Mouse (Mus musculus): ENCODE results near the gene Lipi. TPM values are rescaled to one million over a fixed set of nuclear protein-coding genes. Genes with fewer than 3 reads are reported as not detected.

Gene Lipi
- polyA plus RNA-seq (2016; fragmentation: Nextera tagmentation; extraction: Ambion mirVana): not detected in 2 replicates

- H3K4me3 ChIP-seq: no peak within 1 kb of the TSS
- WGBS: 80% methylated on average over 7 of the region's 7 CpGs
- no peak within 1 kb of the TSS for H3K27ac ChIP-seq (replicated peaks)
- no peak for DNase-seq (ENCODE audit: low spot score)
- H3K36me3 ChIP-seq: no peaks in the 10 kb centered on the region
- H3K27me3 ChIP-seq (ENCODE audit: low read depth, poor library complexity, severe bottlenecking): no peaks in the 10 kb centered on the region
- no peaks in the 10 kb centered on the region for H3K9me3 ChIP-seq (replicated peaks)
- H3K4me1 ChIP-seq: no peaks in the 10 kb centered on the region
These were observed at the start of gene Lipi for GRCm38 (mm10) chr16:75585961-75586360. TSS of gene Lipi (minus strand) at chr16:75586061.

- Histone ChIP-seq H3K4me1 (no peaks in the 10 kb centered on the region), H3K9me3 (replicated peaks) (no peaks in the 10 kb centered on the region), H3K36me3 (no peaks in the 10 kb centered on the region), H3K27ac (replicated peaks) (no peak overlapping the region), H3K4me3 (no peak overlapping the region), H3K27me3 (ENCODE audit: low read depth, poor library complexity, severe bottlenecking) (no peaks in the 10 kb centered on the region)
- 93% methylated on average over 2 of the region's 2 CpGs for WGBS
- DNase-seq (ENCODE audit: low spot score): no peak
These were observed 42.0 kb upstream of the Lipi start for GRCm38 (mm10) chr16:75627862-75628261.

DNA sequence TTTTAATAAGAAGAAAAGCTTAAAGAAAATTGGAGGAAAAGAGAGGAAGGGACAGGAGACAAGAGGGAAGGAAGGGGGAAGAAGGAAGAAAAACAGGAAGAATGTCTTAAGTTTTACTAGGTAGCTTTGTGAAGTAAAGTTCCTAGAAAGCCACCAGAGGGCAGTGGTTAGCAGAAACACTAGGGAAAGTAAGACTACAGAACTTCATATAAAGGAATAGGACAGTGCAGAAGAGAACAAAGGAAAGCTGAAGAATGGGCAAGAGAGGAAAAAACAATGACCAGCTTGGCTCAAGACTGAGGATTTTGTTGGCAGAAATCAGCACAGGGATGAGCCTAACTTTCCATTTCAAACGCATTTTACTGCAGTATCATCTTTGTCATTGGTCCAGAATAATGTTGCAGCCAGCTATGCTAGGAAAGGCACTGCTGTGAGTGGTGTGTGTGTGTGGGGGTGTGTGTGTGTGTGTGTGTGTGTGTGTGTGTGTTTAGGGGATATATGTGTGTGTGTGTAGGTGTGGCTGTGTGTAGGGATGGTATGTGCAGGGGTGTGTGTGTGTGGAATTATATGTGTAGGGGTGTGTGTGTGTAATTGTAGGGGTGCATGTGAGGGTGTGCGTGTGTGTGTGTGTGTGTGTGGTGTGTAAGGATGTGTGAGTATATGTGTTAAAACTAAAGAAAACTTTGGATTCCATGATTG is 31.9 kb upstream of the Lipi start:
- Histone ChIP-seq H3K27ac (replicated peaks) (no peak overlapping the region), H3K9me3 (replicated peaks) (no peaks in the 10 kb centered on the region), H3K4me3 (no peak overlapping the region), H3K27me3 (ENCODE audit: low read depth, poor library complexity, severe bottlenecking) (no peaks in the 10 kb centered on the region), H3K4me1 (no peaks in the 10 kb centered on the region), H3K36me3 (no peaks in the 10 kb centered on the region)
- 65% methylated on average over 2 of the region's 2 CpGs for WGBS
- peak; percentile 17 for DNase-seq (ENCODE audit: low spot score)

DNA sequence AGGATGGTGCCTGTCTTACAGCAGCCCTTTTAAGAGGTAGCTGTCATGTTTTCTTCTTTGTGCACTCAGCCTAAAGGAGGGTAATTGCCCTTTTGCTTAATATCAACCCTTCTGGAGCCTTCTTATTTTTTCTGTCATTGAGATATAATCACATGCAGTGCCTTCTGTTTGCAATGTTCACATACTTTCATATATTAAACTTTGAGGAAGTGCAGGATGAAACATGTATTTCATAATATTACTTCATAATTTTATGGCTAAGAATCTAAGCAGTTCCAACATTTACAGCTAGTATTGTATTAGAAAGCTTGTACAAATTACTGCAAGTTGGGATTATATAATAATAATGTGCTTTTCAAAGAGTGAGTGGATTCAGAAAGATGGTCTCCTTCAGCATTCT is 26.7 kb upstream of the Lipi start:
- no peaks in the 10 kb centered on the region for H3K9me3 ChIP-seq (replicated peaks)
- no peak overlapping the region for H3K27ac ChIP-seq (replicated peaks)
- H3K4me3 ChIP-seq: no peak overlapping the region
- no peaks in the 10 kb centered on the region for H3K36me3 ChIP-seq
- H3K4me1 ChIP-seq: no peaks in the 10 kb centered on the region
- H3K27me3 ChIP-seq (ENCODE audit: low read depth, poor library complexity, severe bottlenecking): no peaks in the 10 kb centered on the region
- DNase-seq (ENCODE audit: low spot score): no peak

DNA sequence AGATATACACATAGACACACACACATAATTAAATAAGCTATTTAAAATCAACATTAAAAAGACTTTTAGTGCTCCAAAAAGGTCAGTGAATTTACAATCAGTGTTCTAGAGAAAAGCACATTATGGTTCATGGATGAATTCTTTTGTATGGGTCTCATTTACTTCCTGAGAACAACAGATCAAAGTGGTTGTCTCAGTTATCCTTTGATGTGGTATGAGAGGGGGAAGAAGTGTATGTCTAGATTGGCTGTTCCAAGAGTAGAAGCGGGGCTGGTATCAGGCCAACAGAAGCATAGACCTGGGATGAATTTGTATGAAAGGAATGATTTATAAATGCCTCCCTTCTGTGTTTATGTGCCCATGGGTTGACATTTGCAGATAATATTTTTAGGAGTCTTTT is 20.6 kb upstream of the Lipi start:
- Histone ChIP-seq H3K4me3 (no peak overlapping the region), H3K27me3 (ENCODE audit: low read depth, poor library complexity, severe bottlenecking) (no peaks in the 10 kb centered on the region), H3K4me1 (no peaks in the 10 kb centered on the region), H3K9me3 (replicated peaks) (no peaks in the 10 kb centered on the region), H3K36me3 (no peaks in the 10 kb centered on the region), H3K27ac (replicated peaks) (no peak overlapping the region)
- 59% methylated on average over 1 of the region's 1 CpGs for WGBS
- no peak for DNase-seq (ENCODE audit: low spot score)

- Histone ChIP-seq H3K27me3 (ENCODE audit: low read depth, poor library complexity, severe bottlenecking) (peaks cover 12% of the 10 kb centered on the region), H3K27ac (replicated peaks) (no peak overlapping the region), H3K9me3 (replicated peaks) (no peaks in the 10 kb centered on the region), H3K36me3 (no peaks in the 10 kb centered on the region), H3K4me3 (peak overlapping the region; percentile 78), H3K4me1 (peaks cover 16% of the 10 kb centered on the region)
- 10% methylated on average over 15 of the region's 15 CpGs for WGBS
- DNase-seq (ENCODE audit: low spot score): no peak
These were observed 7.8 kb upstream of the Lipi start for GRCm38 (mm10) chr16:75593501-75594183.

DNA sequence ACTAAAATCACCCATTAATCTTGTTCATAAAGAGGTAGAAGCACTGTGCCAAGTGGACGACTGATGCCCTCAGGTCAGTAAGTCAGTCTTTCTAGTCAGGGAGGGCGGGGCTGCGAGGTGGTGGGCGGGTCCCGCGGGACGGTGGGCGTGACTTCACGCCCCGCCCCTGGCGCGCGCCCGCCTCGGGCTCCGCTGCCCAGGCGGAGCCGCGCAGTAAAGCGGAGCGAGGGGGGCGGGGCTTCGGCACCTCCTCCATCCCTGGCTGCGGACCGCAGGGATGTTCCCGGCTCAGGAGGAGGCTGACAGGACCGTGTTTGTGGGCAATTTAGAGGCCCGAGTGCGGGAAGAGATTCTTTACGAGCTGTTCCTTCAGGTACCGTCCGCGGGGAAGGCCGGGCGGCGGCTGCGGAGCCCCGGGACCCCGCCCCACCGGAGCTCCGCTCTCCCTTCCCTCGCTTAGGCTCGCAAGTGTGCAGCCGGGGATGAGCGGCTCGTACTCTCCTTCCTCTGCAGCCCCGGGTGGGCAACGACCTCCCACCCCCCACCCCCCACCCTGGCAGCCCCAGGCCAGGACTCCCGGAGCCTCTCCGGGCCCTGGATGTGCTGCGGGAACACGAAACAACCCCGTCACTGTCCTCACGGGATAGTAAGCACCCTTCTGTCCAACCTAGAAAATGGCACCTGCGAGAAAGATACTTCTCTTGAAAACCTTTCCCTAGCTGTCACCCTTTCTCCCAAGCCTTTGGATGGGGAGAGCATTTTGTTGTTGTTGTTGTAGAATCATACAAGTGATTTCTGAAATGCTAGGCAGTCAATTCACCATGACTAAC is 7.0 kb upstream of the Lipi start, which contains the start of gene Rbm11:
TSS of gene Rbm11 (plus strand) at position 174 of the 830 bp plus-strand sequence.
- peak; percentile 80 for DNase-seq (ENCODE audit: low spot score)
- Histone ChIP-seq H3K27ac (replicated peaks) (peak within 1 kb of the TSS; percentile 76), H3K9me3 (replicated peaks) (no peaks in the 10 kb centered on the region), H3K36me3 (no peaks in the 10 kb centered on the region), H3K4me3 (peak within 1 kb of the TSS; percentile 78), H3K27me3 (ENCODE audit: low read depth, poor library complexity, severe bottlenecking) (peaks cover 12% of the 10 kb centered on the region), H3K4me1 (peaks cover 16% of the 10 kb centered on the region)
- under 1% methylated on average over 55 of the region's 55 CpGs for WGBS

- H3K27ac ChIP-seq (replicated peaks): no peak overlapping the region
- H3K36me3 ChIP-seq: no peaks in the 10 kb centered on the region
- WGBS: 45% methylated on average over 3 of the region's 3 CpGs
- H3K27me3 ChIP-seq (ENCODE audit: low read depth, poor library complexity, severe bottlenecking): no peaks in the 10 kb centered on the region
- H3K9me3 ChIP-seq (replicated peaks): no peaks in the 10 kb centered on the region
- no peak for DNase-seq (ENCODE audit: low spot score)
- H3K4me1 ChIP-seq: no peaks in the 10 kb centered on the region
- H3K4me3 ChIP-seq: no peak overlapping the region
These were observed 605 bp upstream of the Lipi start for GRCm38 (mm10) chr16:75586466-75586865.

DNA sequence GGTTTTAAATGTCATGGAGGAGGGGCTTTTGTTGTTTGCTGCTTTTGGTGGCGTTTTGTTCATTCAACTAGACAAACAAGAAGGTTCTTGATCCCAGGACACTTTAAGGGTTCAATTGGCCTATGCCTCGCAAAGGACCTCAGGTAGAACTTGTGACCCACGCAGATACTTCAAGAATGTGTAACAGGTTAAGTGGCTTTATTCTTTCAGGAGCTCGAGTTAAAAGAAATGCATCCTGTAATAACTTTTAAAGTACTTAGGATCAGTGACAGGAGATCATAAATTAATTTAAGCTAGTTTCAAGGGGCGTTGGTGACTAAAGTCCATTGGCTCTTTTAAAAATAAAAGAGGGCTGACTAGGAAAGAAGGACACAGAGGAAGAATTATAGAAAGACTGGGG is 3.6 kb downstream of the Lipi start:
- Histone ChIP-seq H3K27ac (replicated peaks) (no peak overlapping the region), H3K36me3 (no peaks in the 10 kb centered on the region), H3K4me3 (no peak overlapping the region), H3K4me1 (no peaks in the 10 kb centered on the region), H3K27me3 (ENCODE audit: low read depth, poor library complexity, severe bottlenecking) (no peaks in the 10 kb centered on the region), H3K9me3 (replicated peaks) (no peaks in the 10 kb centered on the region)
- DNase-seq (ENCODE audit: low spot score): no peak
- 88% methylated on average over 5 of the region's 5 CpGs for WGBS

GRCm38 (mm10) chr16:75562910-75563309 is 23.0 kb downstream of the Lipi start:
- H3K4me1 ChIP-seq: no peaks in the 10 kb centered on the region
- H3K4me3 ChIP-seq: no peak overlapping the region
- H3K9me3 ChIP-seq (replicated peaks): no peaks in the 10 kb centered on the region
- no peak for DNase-seq (ENCODE audit: low spot score)
- 93% methylated on average over 2 of the region's 2 CpGs for WGBS
- no peaks in the 10 kb centered on the region for H3K27me3 ChIP-seq (ENCODE audit: low read depth, poor library complexity, severe bottlenecking)
- H3K27ac ChIP-seq (replicated peaks): no peak overlapping the region
- H3K36me3 ChIP-seq: no peaks in the 10 kb centered on the region

DNA sequence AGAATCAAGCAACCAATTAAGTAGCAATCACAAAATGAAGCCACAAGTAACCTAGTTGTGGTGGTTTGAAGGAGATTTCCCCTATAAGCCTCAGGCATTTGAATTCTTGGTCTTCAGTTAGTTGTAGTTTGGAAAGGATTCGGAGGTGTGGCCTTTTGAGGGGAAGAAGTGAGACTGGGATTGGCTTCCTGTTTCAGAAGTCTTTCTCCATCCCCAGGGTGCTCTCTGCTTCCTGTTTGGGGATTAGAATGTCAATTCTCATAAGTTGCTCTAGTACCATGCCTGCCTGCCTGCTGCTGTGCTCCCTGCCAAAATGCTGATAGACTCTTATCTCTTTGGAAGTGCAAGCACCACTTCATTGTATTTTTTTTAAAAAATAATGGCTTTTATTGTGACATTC is 40.6 kb downstream of the Lipi start:
- DNase-seq (ENCODE audit: low spot score): no peak
- Histone ChIP-seq H3K36me3 (no peaks in the 10 kb centered on the region), H3K9me3 (replicated peaks) (no peaks in the 10 kb centered on the region), H3K27me3 (ENCODE audit: low read depth, poor library complexity, severe bottlenecking) (no peaks in the 10 kb centered on the region), H3K27ac (replicated peaks) (no peak overlapping the region), H3K4me1 (no peaks in the 10 kb centered on the region), H3K4me3 (no peak overlapping the region)
- WGBS: 87% methylated on average over 1 of the region's 1 CpGs

DNA sequence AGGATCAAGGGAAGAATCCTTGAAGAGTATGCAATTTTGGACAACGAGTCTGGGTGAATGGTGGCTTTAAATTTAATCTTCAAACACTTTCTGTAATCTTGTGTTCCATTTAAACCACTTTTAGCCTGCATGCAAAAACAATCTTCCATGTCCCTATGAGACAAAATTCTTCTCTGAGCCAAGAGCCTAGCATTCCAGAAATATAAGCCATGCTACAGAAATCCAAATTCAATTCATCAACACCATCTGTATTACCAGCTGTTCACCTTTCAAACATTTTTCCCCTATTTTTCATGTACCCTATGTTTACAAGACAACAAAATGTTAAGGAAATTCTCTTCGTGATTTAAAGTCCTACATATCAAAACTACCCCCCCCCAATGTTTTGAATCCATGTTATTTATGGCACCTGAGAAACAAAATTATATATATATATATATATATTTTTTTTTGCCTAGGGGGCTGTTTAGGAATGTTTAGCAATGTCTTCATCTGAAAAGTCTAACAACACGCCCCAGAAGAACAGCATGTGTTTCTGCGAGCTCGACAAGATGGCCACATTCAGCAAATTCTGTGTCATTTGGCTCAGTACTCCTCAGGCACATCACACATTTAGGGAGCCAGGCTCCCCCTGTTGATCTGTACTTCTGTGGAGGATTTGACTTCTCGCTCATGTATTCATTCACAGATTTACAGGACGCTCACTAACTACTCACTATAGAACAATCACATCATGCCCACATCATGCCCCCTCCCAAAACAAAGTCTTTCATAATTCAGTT is 47.9 kb downstream of the Lipi start:
- WGBS: 89% methylated on average over 7 of the region's 7 CpGs
- DNase-seq (ENCODE audit: low spot score): no peak

More for the DNA sequence above, 47.9 kb downstream of the Lipi start:
- Histone ChIP-seq H3K9me3 (replicated peaks) (no peaks in the 10 kb centered on the region), H3K36me3 (no peaks in the 10 kb centered on the region), H3K4me1 (no peaks in the 10 kb centered on the region), H3K4me3 (no peak overlapping the region), H3K27ac (replicated peaks) (no peak overlapping the region), H3K27me3 (ENCODE audit: low read depth, poor library complexity, severe bottlenecking) (no peaks in the 10 kb centered on the region)

Measured in midbrain, embryonic 10.5 days (tissue).